In genomic region chr8:120229574-120229916, GRCm38 (mm10) we compare ENCODE assay signal across 8 mouse cellular contexts. TPM values are rescaled to one million over a fixed set of nuclear protein-coding genes. Genes with fewer than 3 reads are reported as not detected.
DNase-seq lines count a peak whose midpoint lies in the region; ATAC-seq and TF ChIP-seq lines count a peak whose summit lies in the region.

No protein-coding gene starts in this region.

- WGBS in hindbrain, embryonic 11.5 days, result under 1% methylated on average over 19 of the region's 22 CpGs
- 1% methylated on average over 22 of the region's 22 CpGs for WGBS in liver, embryonic 13.5 days (ENCODE audit: insufficient replicate concordance)
- WGBS in small intestine, adult 2 months, result 3% methylated on average over 22 of the region's 22 CpGs

- no peaks in the 10 kb centered on the region for H3K9me3 ChIP-seq in megakaryocyte, embryonic 14.5 days
- no peaks in the 10 kb centered on the region for H3K9me3 ChIP-seq in hindbrain, embryonic 11.5 days (ENCODE audit: control insufficient read depth, low read length)
- H3K9me3 ChIP-seq in liver, embryonic 13.5 days (replicated peaks), result no peaks in the 10 kb centered on the region

- peaks cover 99% of the 10 kb centered on the region for H3K27me3 ChIP-seq in megakaryocyte, embryonic 14.5 days (replicated peaks)
- H3K27me3 ChIP-seq in hindbrain, embryonic 11.5 days (ENCODE audit: control insufficient read depth, insufficient read depth, low read length), result peaks cover 19% of the 10 kb centered on the region
- peaks cover 92% of the 10 kb centered on the region for H3K27me3 ChIP-seq in liver, embryonic 13.5 days
- peaks cover 22% of the 10 kb centered on the region for H3K27me3 ChIP-seq in small intestine, adult 2 months (ENCODE audit: control insufficient read depth, insufficient read depth, low read length)

- peak overlapping the region; percentile 76 for H3K9ac ChIP-seq in hindbrain, embryonic 11.5 days (ENCODE audit: low read depth, low read length)
- peak overlapping the region; percentile 51; the same call in 1 of the 2 replicates for H3K9ac ChIP-seq in liver, embryonic 13.5 days

- DNase-seq in embryo, embryonic 10 days (ENCODE audit: low spot score), result peak; percentile 65
- DNase-seq in hindbrain, embryonic 11.5 days (ENCODE audit: low spot score), result peak; percentile 58
- no peak for DNase-seq in liver, embryonic 13.5 days
- no peak for DNase-seq in adipocyte (ENCODE audit: low spot score)
- DNase-seq in layer of hippocampus, adult 9-10 months (ENCODE audit: low spot score), result no peak

- ATAC-seq in megakaryocyte, adult 5-6 weeks (ENCODE audit: poor library complexity, severe bottlenecking), result no peak
- ATAC-seq in hindbrain, embryonic 11.5 days (ENCODE audit: low FRiP score), result 0 out of 2 replicates have a peak, but pooled peaks have one; percentile 5
- ATAC-seq in liver, embryonic 13.5 days (ENCODE audit: low read depth), result no peak

- no peak overlapping the region for H3K27ac ChIP-seq in hindbrain, embryonic 11.5 days (ENCODE audit: low read depth, low read length)
- no peak overlapping the region for H3K27ac ChIP-seq in liver, embryonic 13.5 days
- H3K27ac ChIP-seq in small intestine, adult 2 months (ENCODE audit: insufficient read depth, low read depth, low read length), result no peak overlapping the region

- H3K4me3 ChIP-seq in megakaryocyte, embryonic 14.5 days (replicated peaks), result peak overlapping the region; percentile 90
- H3K4me3 ChIP-seq in hindbrain, embryonic 11.5 days (ENCODE audit: low read depth, low read length), result peak overlapping the region; percentile 60
- peak overlapping the region; percentile 58 for H3K4me3 ChIP-seq in liver, embryonic 13.5 days (replicated peaks)
- H3K4me3 ChIP-seq in small intestine, adult 2 months (ENCODE audit: low read depth, low read length), result peak overlapping the region; percentile 67

- TF ChIP-seq CTCF in small intestine, adult 2 months (IDR thresholded peaks at IDR 0.05; ENCODE audit: extremely low read depth, insufficient read length, insufficient replicate concordance, low read depth, low read length), result no peak

- peaks cover 54% of the 10 kb centered on the region for H3K4me1 ChIP-seq in megakaryocyte, embryonic 14.5 days
- peaks cover 60% of the 10 kb centered on the region for H3K4me1 ChIP-seq in hindbrain, embryonic 11.5 days (replicated peaks; ENCODE audit: control insufficient read depth, insufficient read depth, low read length)
- H3K4me1 ChIP-seq in liver, embryonic 13.5 days (replicated peaks), result peaks cover 51% of the 10 kb centered on the region
- H3K4me1 ChIP-seq in small intestine, adult 2 months (ENCODE audit: control insufficient read depth, insufficient read depth, insufficient read length, low read length), result peaks cover 6% of the 10 kb centered on the region

- no peak for TF ChIP-seq POLR2A in small intestine, adult 2 months (IDR thresholded peaks at IDR 0.05; ENCODE audit: low read depth, low read length)

- no peaks in the 10 kb centered on the region for H3K36me3 ChIP-seq in megakaryocyte, embryonic 14.5 days (replicated peaks; ENCODE audit: low read length)
- no peaks in the 10 kb centered on the region for H3K36me3 ChIP-seq in hindbrain, embryonic 11.5 days (ENCODE audit: control insufficient read depth, insufficient read depth, low read length)
- H3K36me3 ChIP-seq in liver, embryonic 13.5 days, result no peaks in the 10 kb centered on the region
- H3K36me3 ChIP-seq in small intestine, adult 2 months (ENCODE audit: control insufficient read depth, insufficient read depth, low read length), result no peaks in the 10 kb centered on the region

- peak overlapping the region; percentile 98 for H3K4me2 ChIP-seq in hindbrain, embryonic 11.5 days (replicated peaks; ENCODE audit: low read depth, low read length)
- peak overlapping the region; percentile 78 for H3K4me2 ChIP-seq in liver, embryonic 13.5 days

RNA-seq across cellular contexts. Expression of gene Gse1, which starts 1.3 kb away (rescaled TPM):
- 163 and 212 TPM in 2 replicates for polyA plus RNA-seq in megakaryocyte, embryonic 14.5 days (2012; ENCODE audit: insufficient read depth, low replicate concordance)
- total RNA-seq in megakaryocyte, adult 5-6 weeks (2015), result 17.1 and 18.3 TPM in 2 replicates
- total RNA-seq in megakaryocyte, adult 5-6 weeks (2017), result 6.1 and 11.4 TPM in 2 replicates
- polyA plus RNA-seq in hindbrain, embryonic 11.5 days (2014; fragmentation: Nextera tagmentation; extraction: Ambion mirVana), result 16.5 and 17.8 TPM in 2 replicates
- polyA plus RNA-seq in liver, embryonic 13.5 days (2015; fragmentation: Nextera tagmentation; extraction: Ambion mirVana), result 8.3 and 9.6 TPM in 2 replicates
- polyA plus RNA-seq in small intestine, adult 2 months (2012; rRNA removed), result 29.6 and 55.9 TPM in 2 replicates

RNA-seq across cellular contexts. Expression of gene Fam92b, which starts 52.3 kb away (rescaled TPM):
- not detected in 2 replicates for polyA plus RNA-seq in megakaryocyte, embryonic 14.5 days (2012; ENCODE audit: insufficient read depth, low replicate concordance)
- not detected in 2 replicates for total RNA-seq in megakaryocyte, adult 5-6 weeks (2015)
- total RNA-seq in megakaryocyte, adult 5-6 weeks (2017), result not detected in 2 replicates
- polyA plus RNA-seq in hindbrain, embryonic 11.5 days (2014; fragmentation: Nextera tagmentation; extraction: Ambion mirVana), result 2.1 and 2.7 TPM in 2 replicates
- not detected in 2 replicates for polyA plus RNA-seq in liver, embryonic 13.5 days (2015; fragmentation: Nextera tagmentation; extraction: Ambion mirVana)
- not detected in 2 replicates for polyA plus RNA-seq in small intestine, adult 2 months (2012; rRNA removed)

Comparison
In these comparisons a context has a peak if more than half of its experiments do, and no peak if none do; other contexts are left out.
1. DNase-seq: peak in embryo, embryonic 10 days (single experiment) and hindbrain, embryonic 11.5 days (single experiment); none in liver, embryonic 13.5 days (single experiment), adipocyte (single experiment) and layer of hippocampus, adult 9-10 months (single experiment).
2. Peak in every context shown above with its lines, with median percentiles within 50 percentile points of each other: H3K4me3 ChIP-seq.